Mouse (Mus musculus) lung, postnatal 0 days (tissue): Measurements from ENCODE around the gene Zfp518b.

Experiments used
- CTCF ChIP-seq: IDR thresholded peaks from 2 replicates; pipeline ENCODE4 v1.5.1; 2016; ENCODE audit warnings: antibody characterized with exemption, mild to moderate bottlenecking
- EP300 ChIP-seq: IDR thresholded peaks from 2 replicates; pipeline ENCODE4 v1.6.1; 2016; ENCODE audit warnings: antibody characterized with exemption, mild to moderate bottlenecking, control low read depth

GRCm38 (mm10) chr5:38689186-38689585 lies 4.6 kb upstream of the Zfp518b start:
- TF ChIP-seq CTCF (no peak), EP300 (no peak)
